Mouse (Mus musculus): ENCODE data around the gene Dync1i2.

DNA sequence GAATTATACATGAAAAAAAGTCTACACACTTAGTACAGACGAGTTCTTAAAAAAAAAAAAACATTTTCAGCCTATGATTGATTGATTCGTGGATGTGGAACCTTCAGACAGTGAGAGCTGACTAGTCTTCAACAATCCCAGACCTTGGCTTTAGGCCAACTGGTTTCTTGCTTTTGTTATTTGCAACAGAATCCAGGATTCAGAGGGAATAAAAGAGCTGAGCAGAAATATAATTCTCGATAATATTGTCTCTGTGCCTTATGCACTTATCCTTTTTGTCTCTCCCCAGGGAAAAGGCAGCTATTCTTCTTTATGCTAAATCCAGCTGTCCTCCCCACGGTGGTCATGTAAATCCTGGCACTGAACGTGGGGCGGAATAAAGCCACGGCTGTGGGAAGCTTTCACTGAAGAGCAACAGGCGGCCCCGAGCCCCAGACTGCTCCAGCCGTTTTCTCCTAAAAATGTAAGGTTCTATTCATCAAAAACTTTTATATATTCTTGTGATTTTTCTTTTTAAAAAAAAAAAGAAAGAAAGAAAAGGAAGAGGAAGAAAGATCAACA lies 43.0 kb upstream of the Dync1i2 start:
- TF ChIP-seq CTCF (IDR thresholded peaks at IDR 0.05; ENCODE audit: control insufficient read depth, insufficient read depth, insufficient read length) (no peak), MAX (IDR thresholded peaks at IDR 0.05) (no peak), CEBPB (IDR thresholded peaks at IDR 0.05; ENCODE audit: low read depth) (no peak), MYOD1 (IDR thresholded peaks at IDR 0.05; ENCODE audit: control insufficient read depth, insufficient read length, low read depth) (no peak), MYOG (IDR thresholded peaks at IDR 0.05; ENCODE audit: control insufficient read depth, extremely low read depth, insufficient read length) (no peak), USF1 (IDR thresholded peaks at IDR 0.05; ENCODE audit: low read depth) (no peak), FOSL1 (IDR thresholded peaks at IDR 0.05; ENCODE audit: insufficient read depth, low read length, poor library complexity, severe bottlenecking) (no peak)
